Mouse (Mus musculus): Measurements from ENCODE around the gene Gm8127.
"Not testable (repeated sequence)": the region's sequence is repeated elsewhere in the genome, so short reads cannot be mapped to it uniquely, and the experiment has no call there.

- TF ChIP-seq FLI1 (IDR thresholded peaks at IDR 0.05; ENCODE audit: low read length); GATA1 (IDR thresholded peaks at IDR 0.05; ENCODE audit: borderline replicate concordance, low read length): not testable (repeated sequence)
Observed at GRCm38 (mm10) chr14:43277468-43277867, 16.2 kb downstream of the Gm8127 start.
